Mouse (Mus musculus) frontal cortex, postnatal 36 days (tissue): ENCODE results near the gene Gal.
A peak's percentile ranks its signal among the peaks of the same experiment; 100 is the strongest.

ENCODE experiments used
- DNase-seq, 2 experiments: peaks; one replicate each; pipeline ENCODE4 v3.0.0; 2022; ENCODE audit warnings: low spot score in 2 of 2

Gene Gal

GRCm38 (mm10) chr19:3414268-3414733, at the start of gene Gal:
Gal (minus strand) TSS chr19:3414544.
- DNase-seq = peak in 1 of 2 experiments; percentile 7

GRCm38 (mm10) chr19:3459986-3460385, 45.6 kb upstream of the Gal start:
- DNase-seq = no peak

GRCm38 (mm10) chr19:3458331-3459099, 44.2 kb upstream of the Gal start:
- DNase-seq = no peak

GRCm38 (mm10) chr19:3457700-3458099, 43.4 kb upstream of the Gal start:
- no peak for DNase-seq

- peak in 1 of 2 experiments; percentile 5 for DNase-seq
Measured at GRCm38 (mm10) chr19:3451649-3452048, 37.3 kb upstream of the Gal start.

GRCm38 (mm10) chr19:3451170-3451569, 36.8 kb upstream of the Gal start:
- DNase-seq = peak; percentile 59 to 79

- DNase-seq = no peak
Measured at GRCm38 (mm10) chr19:3450714-3451113, 36.4 kb upstream of the Gal start.

- DNase-seq = no peak
Measured at GRCm38 (mm10) chr19:3449248-3449647, 34.9 kb upstream of the Gal start.

GRCm38 (mm10) chr19:3447348-3447747, 33.0 kb upstream of the Gal start:
- DNase-seq = no peak

GRCm38 (mm10) chr19:3441092-3441491, 26.7 kb upstream of the Gal start:
- DNase-seq = no peak

- no peak for DNase-seq
Measured at GRCm38 (mm10) chr19:3440667-3441066, 26.3 kb upstream of the Gal start.

GRCm38 (mm10) chr19:3437980-3438379, 23.6 kb upstream of the Gal start:
- DNase-seq = no peak

- no peak for DNase-seq
Measured at GRCm38 (mm10) chr19:3436840-3437239, 22.5 kb upstream of the Gal start.

- DNase-seq = no peak
Measured at GRCm38 (mm10) chr19:3435824-3436223, 21.5 kb upstream of the Gal start.

- no peak for DNase-seq
Measured at GRCm38 (mm10) chr19:3434641-3435040, 20.3 kb upstream of the Gal start.

- DNase-seq = no peak
Measured at GRCm38 (mm10) chr19:3434124-3434523, 19.8 kb upstream of the Gal start.

- DNase-seq = no peak
Measured at GRCm38 (mm10) chr19:3431969-3432368, 17.6 kb upstream of the Gal start.

GRCm38 (mm10) chr19:3431066-3431465, 16.7 kb upstream of the Gal start:
- DNase-seq = no peak

GRCm38 (mm10) chr19:3429156-3429816, 14.9 kb upstream of the Gal start:
- DNase-seq = no peak

- no peak for DNase-seq
Measured at GRCm38 (mm10) chr19:3428057-3428830, 13.9 kb upstream of the Gal start.

GRCm38 (mm10) chr19:3424214-3424613, 9.9 kb upstream of the Gal start:
- DNase-seq = no peak

GRCm38 (mm10) chr19:3422981-3423380, 8.6 kb upstream of the Gal start:
- no peak for DNase-seq
